Mouse (Mus musculus): ENCODE measurements around the gene Irak3. TPM values are rescaled to one million over a fixed set of nuclear protein-coding genes. Genes with fewer than 3 reads are reported as not detected.

Irak3 gene
- polyA plus RNA-seq (2012; rRNA removed), result 0.62 and 0.76 TPM in 2 replicates

- TF ChIP-seq POLR2A (IDR thresholded peaks at IDR 0.05; ENCODE audit: borderline replicate concordance, insufficient read depth, low read length), result no peak
- TF ChIP-seq CTCF (IDR thresholded peaks at IDR 0.05; ENCODE audit: borderline replicate concordance, insufficient read depth, low read depth, low read length), result peak; percentile 79
- no peaks in the 10 kb centered on the region for H3K4me1 ChIP-seq (ENCODE audit: control insufficient read depth, insufficient read depth, low read length)
- WGBS, result under 1% methylated on average over 13 of the region's 13 CpGs
- H3K27me3 ChIP-seq (ENCODE audit: control insufficient read depth, insufficient read depth, low read length), result no peaks in the 10 kb centered on the region; the same call in 1 of the 2 replicates
- H3K4me3 ChIP-seq (replicated peaks; ENCODE audit: insufficient read depth, low read depth, low read length), result peak within 1 kb of the TSS; percentile 29
- peak; percentile 49 to 67 for DNase-seq
- H3K27ac ChIP-seq (ENCODE audit: insufficient read depth, low read length), result no peak within 1 kb of the TSS
These were observed at the start of gene Irak3 for GRCm38 (mm10) chr10:120201961-120202402. Gene Irak3, minus strand, starts transcription at chr10:120202130.

GRCm38 (mm10) chr10:120250911-120251683 is 49.2 kb upstream of the Irak3 start:
- H3K4me1 ChIP-seq (ENCODE audit: control insufficient read depth, insufficient read depth, low read length), result no peaks in the 10 kb centered on the region
- no peak overlapping the region for H3K27ac ChIP-seq (ENCODE audit: insufficient read depth, low read length)
- TF ChIP-seq CTCF (IDR thresholded peaks at IDR 0.05; ENCODE audit: borderline replicate concordance, insufficient read depth, low read depth, low read length), result no peak
- no peak for TF ChIP-seq POLR2A (IDR thresholded peaks at IDR 0.05; ENCODE audit: borderline replicate concordance, insufficient read depth, low read length)
- WGBS, result 43% methylated on average over 11 of the region's 11 CpGs
- no peak for DNase-seq
- no peak overlapping the region for H3K4me3 ChIP-seq (replicated peaks; ENCODE audit: insufficient read depth, low read depth, low read length)
- H3K27me3 ChIP-seq (ENCODE audit: control insufficient read depth, insufficient read depth, low read length), result no peaks in the 10 kb centered on the region

- no peaks in the 10 kb centered on the region for H3K4me1 ChIP-seq (ENCODE audit: control insufficient read depth, insufficient read depth, low read length)
- H3K4me3 ChIP-seq (replicated peaks; ENCODE audit: insufficient read depth, low read depth, low read length), result no peak overlapping the region
- H3K27ac ChIP-seq (ENCODE audit: insufficient read depth, low read length), result no peak overlapping the region
- H3K27me3 ChIP-seq (ENCODE audit: control insufficient read depth, insufficient read depth, low read length), result no peaks in the 10 kb centered on the region; the same call in 1 of the 2 replicates
- 52% methylated on average over 9 of the region's 9 CpGs for WGBS
- no peak for DNase-seq
- TF ChIP-seq CTCF (IDR thresholded peaks at IDR 0.05; ENCODE audit: borderline replicate concordance, insufficient read depth, low read depth, low read length), result peak; percentile 17; the same call in 1 of the 2 replicates
- no peak for TF ChIP-seq POLR2A (IDR thresholded peaks at IDR 0.05; ENCODE audit: borderline replicate concordance, insufficient read depth, low read length)
These were observed 45.2 kb upstream of the Irak3 start for GRCm38 (mm10) chr10:120246994-120247750.

GRCm38 (mm10) chr10:120245681-120246080 is 43.8 kb upstream of the Irak3 start:
- WGBS, result 85% methylated on average over 5 of the region's 5 CpGs
- DNase-seq, result no peak
- no peak overlapping the region for H3K4me3 ChIP-seq (replicated peaks; ENCODE audit: insufficient read depth, low read depth, low read length)
- H3K4me1 ChIP-seq (ENCODE audit: control insufficient read depth, insufficient read depth, low read length), result no peaks in the 10 kb centered on the region
- H3K27me3 ChIP-seq (ENCODE audit: control insufficient read depth, insufficient read depth, low read length), result no peaks in the 10 kb centered on the region; the same call in 1 of the 2 replicates
- no peak overlapping the region for H3K27ac ChIP-seq (ENCODE audit: insufficient read depth, low read length)
- TF ChIP-seq POLR2A (IDR thresholded peaks at IDR 0.05; ENCODE audit: borderline replicate concordance, insufficient read depth, low read length) (no peak), CTCF (IDR thresholded peaks at IDR 0.05; ENCODE audit: borderline replicate concordance, insufficient read depth, low read depth, low read length) (no peak)

- DNase-seq, result no peak
- Histone ChIP-seq H3K4me3 (replicated peaks; ENCODE audit: insufficient read depth, low read depth, low read length) (no peak overlapping the region), H3K27ac (ENCODE audit: insufficient read depth, low read length) (no peak overlapping the region), H3K27me3 (ENCODE audit: control insufficient read depth, insufficient read depth, low read length) (no peaks in the 10 kb centered on the region; the same call in 1 of the 2 replicates), H3K4me1 (ENCODE audit: control insufficient read depth, insufficient read depth, low read length) (no peaks in the 10 kb centered on the region)
- TF ChIP-seq POLR2A (IDR thresholded peaks at IDR 0.05; ENCODE audit: borderline replicate concordance, insufficient read depth, low read length), result no peak
- TF ChIP-seq CTCF (IDR thresholded peaks at IDR 0.05; ENCODE audit: borderline replicate concordance, insufficient read depth, low read depth, low read length), result no peak
- 77% methylated on average over 6 of the region's 6 CpGs for WGBS
These were observed 40.5 kb upstream of the Irak3 start for GRCm38 (mm10) chr10:120242421-120242820.

GRCm38 (mm10) chr10:120239476-120239875 is 37.5 kb upstream of the Irak3 start:
- no peak for TF ChIP-seq POLR2A (IDR thresholded peaks at IDR 0.05; ENCODE audit: borderline replicate concordance, insufficient read depth, low read length)
- no peak for TF ChIP-seq CTCF (IDR thresholded peaks at IDR 0.05; ENCODE audit: borderline replicate concordance, insufficient read depth, low read depth, low read length)
- Histone ChIP-seq H3K4me1 (ENCODE audit: control insufficient read depth, insufficient read depth, low read length) (no peaks in the 10 kb centered on the region), H3K27ac (ENCODE audit: insufficient read depth, low read length) (no peak overlapping the region), H3K27me3 (ENCODE audit: control insufficient read depth, insufficient read depth, low read length) (no peaks in the 10 kb centered on the region; the same call in 1 of the 2 replicates), H3K4me3 (replicated peaks; ENCODE audit: insufficient read depth, low read depth, low read length) (no peak overlapping the region)
- no peak for DNase-seq
- 66% methylated on average over 6 of the region's 6 CpGs for WGBS

- DNase-seq, result no peak
- Histone ChIP-seq H3K27ac (ENCODE audit: insufficient read depth, low read length) (no peak overlapping the region), H3K4me3 (replicated peaks; ENCODE audit: insufficient read depth, low read depth, low read length) (no peak overlapping the region), H3K4me1 (ENCODE audit: control insufficient read depth, insufficient read depth, low read length) (no peaks in the 10 kb centered on the region), H3K27me3 (ENCODE audit: control insufficient read depth, insufficient read depth, low read length) (no peaks in the 10 kb centered on the region; the same call in 1 of the 2 replicates)
- WGBS, result 85% methylated on average over 8 of the region's 8 CpGs
- TF ChIP-seq POLR2A (IDR thresholded peaks at IDR 0.05; ENCODE audit: borderline replicate concordance, insufficient read depth, low read length), result no peak
- no peak for TF ChIP-seq CTCF (IDR thresholded peaks at IDR 0.05; ENCODE audit: borderline replicate concordance, insufficient read depth, low read depth, low read length)
These were observed 36.3 kb upstream of the Irak3 start for GRCm38 (mm10) chr10:120238241-120238640.
